Mouse (Mus musculus) ES-Bruce4 (cell line): ENCODE measurements around the gene Spata6.

Source experiments
- CTCF ChIP-seq: IDR thresholded peaks from one replicate; pipeline ENCODE4 v1.8.1; 2011; ENCODE audit warnings: low read depth, low read length
- EP300 ChIP-seq: IDR thresholded peaks from 2 replicates; pipeline ENCODE4 v1.6.1; 2011; ENCODE audit warnings: low read depth, low read length; ENCODE audit not compliant: insufficient read depth
- POLR2A ChIP-seq: IDR thresholded peaks from one replicate; pipeline ENCODE4 v1.8.1; 2011; ENCODE audit warnings: low read length; ENCODE audit not compliant: insufficient read depth

- TF ChIP-seq EP300 (no peak), CTCF (no peak), POLR2A (no peak)
These were observed 1.5 kb downstream of the Spata6 start for GRCm38 (mm10) chr4:111721121-111721840.
